Mouse (Mus musculus) limb, embryonic 12.5 days (tissue): ENCODE results near the gene Aamp. TPM values are rescaled to one million over a fixed set of nuclear protein-coding genes. Genes with fewer than 3 reads are reported as not detected.

ENCODE experiments used
- ATAC-seq: fragments of 200-750 bp; cut with Nextera tagmentation; 2 replicates; pipeline ENCODE4 v1.8.0; 2017; ENCODE audit warnings: low read depth, moderate TSS enrichment; ENCODE audit not compliant: insufficient number of reproducible peaks, insufficient read depth, low FRiP score, low TSS enrichment
- H3K27ac ChIP-seq: fragments of 300-500 bp; sonication (generic); 2 replicates; pipeline ENCODE4 v1.5.1; 2016; ENCODE audit warnings: mild to moderate bottlenecking, moderate library complexity
- H3K27me3 ChIP-seq: fragments of 300-500 bp; sonication (generic); 2 replicates; pipeline ENCODE4 v1.6.1; 2016; ENCODE audit warnings: mild to moderate bottlenecking, moderate library complexity
- H3K36me3 ChIP-seq: fragments of 300-500 bp; sonication (generic); 2 replicates; pipeline ENCODE4 v1.6.1; 2016; ENCODE audit warnings: mild to moderate bottlenecking, moderate library complexity
- H3K4me1 ChIP-seq: fragments of 300-500 bp; sonication (generic); replicated peaks from 2 replicates; pipeline ENCODE4 v1.6.1; 2016
- H3K4me2 ChIP-seq: fragments of 300-500 bp; sonication (generic); 2 replicates; pipeline ENCODE4 v1.6.1; 2016; ENCODE audit warnings: mild to moderate bottlenecking, moderate library complexity
- H3K4me3 ChIP-seq: fragments of 300-500 bp; sonication (generic); replicated peaks from 2 replicates; pipeline ENCODE4 v1.5.1; 2016; ENCODE audit warnings: mild to moderate bottlenecking
- H3K9ac ChIP-seq: fragments of 300-500 bp; sonication (generic); replicated peaks from 2 replicates; pipeline ENCODE4 v1.6.1; 2016; ENCODE audit warnings: mild to moderate bottlenecking, moderate library complexity
- H3K9me3 ChIP-seq: fragments of 300-500 bp; sonication (generic); 2 replicates; pipeline ENCODE4 v1.6.1; 2016; ENCODE audit warnings: mild to moderate bottlenecking, moderate library complexity
- WGBS: fragments of 180-500 bp; shearing (Covaris S2); methylation state at CpG from one replicate; pipeline ENCODE4 v1.1.7; 2016; 5-methylcytosine and 5-hydroxymethylcytosine counted together
- polyA plus RNA-seq: library from polyadenylated mRNA; unstranded; fragments of >200 nt; fragmentation: Nextera tagmentation; extraction: Ambion mirVana; gene quantifications from 2 replicates; pipeline ENCODE4 v1.2.1, GENCODE M21; 2016

Gene Aamp
- polyA plus RNA-seq, 1 experiment from 2014 or later, result 202 TPM

GRCm38 (mm10) chr1:74235938-74236589 lies 48.5 kb downstream of the Aamp start, which contains the start of gene Arpc2:
Gene Arpc2 (plus strand): TSS chr1:74236084.
- no peaks in the 10 kb centered on the region for H3K27me3 ChIP-seq
- H3K4me3 ChIP-seq, result peak within 1 kb of the TSS; percentile 97
- H3K36me3 ChIP-seq, result no peaks in the 10 kb centered on the region
- ATAC-seq, result peak; percentile 89
- H3K4me2 ChIP-seq, result peak within 1 kb of the TSS; percentile 81
- WGBS, result 2% methylated on average over 25 of the region's 55 CpGs
- peak within 1 kb of the TSS; percentile 88 for H3K27ac ChIP-seq
- no peaks in the 10 kb centered on the region for H3K9me3 ChIP-seq
- peaks cover 33% of the 10 kb centered on the region for H3K4me1 ChIP-seq
- H3K9ac ChIP-seq, result peak within 1 kb of the TSS; percentile 92

- Histone ChIP-seq H3K4me3 (no peak overlapping the region), H3K4me1 (no peaks in the 10 kb centered on the region), H3K36me3 (no peaks in the 10 kb centered on the region), H3K27me3 (no peaks in the 10 kb centered on the region), H3K9ac (no peak overlapping the region), H3K4me2 (no peak overlapping the region), H3K9me3 (no peaks in the 10 kb centered on the region), H3K27ac (no peak overlapping the region)
- no peak for ATAC-seq
- WGBS, result 60% methylated on average over 1 of the region's 1 CpGs
These were observed 53.5 kb downstream of the Aamp start for GRCm38 (mm10) chr1:74230992-74231391.

- Histone ChIP-seq H3K27ac (no peak overlapping the region), H3K9me3 (no peaks in the 10 kb centered on the region), H3K27me3 (no peaks in the 10 kb centered on the region), H3K36me3 (no peaks in the 10 kb centered on the region), H3K4me2 (no peak overlapping the region), H3K4me1 (no peaks in the 10 kb centered on the region), H3K4me3 (no peak overlapping the region), H3K9ac (no peak overlapping the region)
- no peak for ATAC-seq
- WGBS, result 73% methylated on average over 2 of the region's 2 CpGs
These were observed 54.6 kb downstream of the Aamp start for GRCm38 (mm10) chr1:74229942-74230341.

Other genes with a start within 250 kb of the Aamp start
- gene Tns1, start 160.3 kb downstream of the Aamp start, polyA plus RNA-seq, result 36.7 and 44.9 TPM in 2 replicates
- gene Rufy4, start 159.2 kb downstream of the Aamp start, polyA plus RNA-seq, result 0.15 and 0.18 TPM in 2 replicates
- 0.06 and 0.09 TPM in 2 replicates for gene Cxcr2, start 130.7 kb downstream of the Aamp start, polyA plus RNA-seq
- not detected in 2 replicates for gene Cxcr1, start 90.1 kb downstream of the Aamp start, polyA plus RNA-seq
- gene Arpc2, start 48.7 kb downstream of the Aamp start, polyA plus RNA-seq, result 343 and 345 TPM in 2 replicates
- gene Gpbar1, start 6.2 kb downstream of the Aamp start, polyA plus RNA-seq, result 0.19 TPM in 1 of 2 replicates, not detected in the other
- 106 TPM in 2 replicates for gene Pnkd, start 192 bp upstream of the Aamp start, polyA plus RNA-seq
- 18.0 and 18.9 TPM in 2 replicates for gene Tmbim1, start 20.9 kb upstream of the Aamp start, polyA plus RNA-seq
- 1.5 and 1.6 TPM in 2 replicates for gene Catip, start 77.4 kb upstream of the Aamp start, polyA plus RNA-seq
- 0.85 and 2.2 TPM in 2 replicates for gene Slc11a1, start 90.5 kb upstream of the Aamp start, polyA plus RNA-seq
- 75.3 and 78.5 TPM in 2 replicates for gene Ctdsp1, start 106.8 kb upstream of the Aamp start, polyA plus RNA-seq
- 0.19 TPM in 2 replicates for gene Vil1, start 124.6 kb upstream of the Aamp start, polyA plus RNA-seq
- 82.6 and 84.5 TPM in 2 replicates for gene Cnot9, start 221.3 kb upstream of the Aamp start, polyA plus RNA-seq